Mouse (Mus musculus): ENCODE measurements around the gene Actr10.

DNA sequence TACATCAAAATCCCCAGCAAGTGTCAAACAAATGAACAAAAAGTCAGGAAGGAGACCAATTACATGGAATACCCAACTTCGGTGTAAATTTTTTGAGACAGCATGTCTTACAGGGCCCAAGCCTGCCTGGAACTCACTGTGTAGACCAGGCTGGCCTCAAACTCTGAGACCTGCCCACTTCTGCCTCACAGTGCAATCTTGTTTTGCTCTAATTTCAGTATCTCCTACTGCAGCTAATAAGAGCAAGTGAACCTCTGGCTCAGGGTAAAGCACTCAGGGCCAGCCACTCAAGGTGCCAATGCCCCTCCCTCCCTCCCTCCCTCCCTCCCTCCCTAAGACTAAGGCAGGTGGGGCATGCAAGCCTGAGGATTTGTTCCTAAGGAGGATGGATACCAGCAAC is 62.7 kb downstream of the Actr10 start:
- TF ChIP-seq CHD2 (IDR thresholded peaks at IDR 0.05; ENCODE audit: low read length) (no peak), ZC3H11A (IDR thresholded peaks at IDR 0.05; ENCODE audit: low read depth, low read length) (no peak), ZMIZ1 (IDR thresholded peaks at IDR 0.05; ENCODE audit: low read depth, low read length) (no peak), POLR2A (IDR thresholded peaks at IDR 0.05; ENCODE audit: low read depth, low read length) (no peak)
